Mouse (Mus musculus) testis, adult 2 months (tissue): ENCODE measurements around the gene Ercc1.

Source experiments
- CTCF ChIP-seq: fragments of 200-500 bp; IDR thresholded peaks from 2 replicates; pipeline ENCODE4 v1.5.1; 2012; ENCODE audit warnings: low read depth, mild to moderate bottlenecking, inconsistent platforms, low read length, moderate library complexity; ENCODE audit not compliant: control insufficient read depth, insufficient read depth, insufficient replicate concordance
- POLR2A ChIP-seq: fragments of 200-500 bp; IDR thresholded peaks from 2 replicates; pipeline ENCODE4 v1.6.1; 2012; ENCODE audit warnings: low read depth, mild to moderate bottlenecking, inconsistent platforms, low read length, moderate library complexity; ENCODE audit not compliant: control insufficient read depth

DNA sequence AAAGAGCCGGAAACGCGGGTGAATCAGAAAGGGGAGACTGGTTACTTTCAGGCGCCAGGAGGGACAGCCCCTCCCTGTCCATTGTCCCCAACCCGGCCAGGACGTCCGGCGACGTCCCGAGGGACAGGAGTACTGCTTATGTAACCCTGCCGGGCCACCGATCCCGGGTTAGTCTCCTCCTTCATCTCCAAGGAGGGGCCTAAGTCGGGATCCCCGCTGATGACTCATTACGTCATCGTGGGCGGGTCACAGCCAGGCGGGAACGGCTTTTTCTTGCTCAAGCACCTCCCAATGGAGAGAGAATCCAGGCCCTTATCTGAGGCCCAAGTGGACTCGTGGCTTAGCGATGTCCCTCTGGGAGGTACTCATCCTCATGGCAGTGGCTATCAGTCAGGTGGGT lies 17.4 kb upstream of the Ercc1 start:
- 0 out of 2 replicates have a peak, but pooled peaks have one; percentile 24 for TF ChIP-seq POLR2A
- TF ChIP-seq CTCF = no peak
